Mouse (Mus musculus) myocyte (in vitro differentiated cells): ENCODE data around the gene Rhoa. TPM values are rescaled to one million over a fixed set of nuclear protein-coding genes. Genes with fewer than 3 reads are reported as not detected.

ENCODE experiments used
- H3K27me3 ChIP-seq: one replicate; pipeline ENCODE4 v1.6.1; 2011; ENCODE audit not compliant: control insufficient read depth, insufficient read depth, insufficient read length
- H3K36me3 ChIP-seq: one replicate; pipeline ENCODE4 v1.6.1; 2011; ENCODE audit not compliant: control insufficient read depth, insufficient read depth
- H3K4me2 ChIP-seq: one replicate; pipeline ENCODE4 v1.6.1; 2011; ENCODE audit warnings: low read depth, control low read depth
- H3K4me3 ChIP-seq: one replicate; pipeline ENCODE4 v1.5.1; 2011; ENCODE audit warnings: mild to moderate bottlenecking, control low read depth, moderate library complexity
- H3K79me2 ChIP-seq: one replicate; pipeline ENCODE4 v1.6.1; 2011; ENCODE audit not compliant: control insufficient read depth, insufficient read depth
- H3ac ChIP-seq: one replicate; pipeline ENCODE4 v1.6.1; 2011; ENCODE audit not compliant: control insufficient read depth, insufficient read length
- CEBPB ChIP-seq: IDR thresholded peaks from 2 replicates; pipeline ENCODE4 v1.6.1; 2011; ENCODE audit warnings: mild to moderate bottlenecking, moderate library complexity; ENCODE audit not compliant: poor library complexity, insufficient read depth, severe bottlenecking
- E2F4 ChIP-seq: IDR thresholded peaks from one replicate; pipeline ENCODE4 v1.6.1; 2011; ENCODE audit warnings: mild to moderate bottlenecking, control low read depth, moderate library complexity; ENCODE audit not compliant: insufficient read depth
- MAX ChIP-seq: IDR thresholded peaks from one replicate; pipeline ENCODE4 v1.6.1; 2011; ENCODE audit warnings: low read depth, mild to moderate bottlenecking, control low read depth
- MYOD1 ChIP-seq, 3 experiments: IDR thresholded peaks; one replicate each; pipeline ENCODE4 v1.6.1; 2011; ENCODE audit warnings: control low read depth in 2 of 3, low read depth in 2 of 3, mild to moderate bottlenecking in 2 of 3, moderate library complexity in 1 of 3; ENCODE audit not compliant: insufficient read length in 2 of 3, control insufficient read depth in 1 of 3
- MYOG ChIP-seq, 3 experiments: IDR thresholded peaks; one replicate each; pipeline ENCODE4 v1.6.1; 2011; ENCODE audit warnings: control low read depth in 2 of 3, low read depth in 2 of 3, mild to moderate bottlenecking in 2 of 3; ENCODE audit not compliant: insufficient read length in 2 of 3, control insufficient read depth in 1 of 3, insufficient read depth in 1 of 3
- POLR2A ChIP-seq: IDR thresholded peaks from one replicate; pipeline ENCODE4 v1.6.1; 2011; ENCODE audit warnings: low read depth, mild to moderate bottlenecking, control low read depth, moderate library complexity; ENCODE audit not compliant: insufficient read length
- POLR2AphosphoS2 ChIP-seq: IDR thresholded peaks from one replicate; pipeline ENCODE4 v1.6.1; 2011; ENCODE audit warnings: low read depth, control low read depth; ENCODE audit not compliant: insufficient read length
- REST ChIP-seq: IDR thresholded peaks from one replicate; pipeline ENCODE4 v1.6.1; 2011; ENCODE audit warnings: mild to moderate bottlenecking, control low read depth, moderate library complexity; ENCODE audit not compliant: insufficient read depth, insufficient read length
- SRF ChIP-seq: IDR thresholded peaks from one replicate; pipeline ENCODE4 v1.6.1; 2011; ENCODE audit warnings: low read depth; ENCODE audit not compliant: control insufficient read depth, insufficient read length
- TCF12 ChIP-seq: IDR thresholded peaks from one replicate; pipeline ENCODE4 v1.6.1; 2011; ENCODE audit warnings: mild to moderate bottlenecking, control low read depth; ENCODE audit not compliant: poor library complexity, insufficient read depth, severe bottlenecking
- TCF3 ChIP-seq: IDR thresholded peaks from one replicate; pipeline ENCODE4 v1.6.1; 2011; ENCODE audit warnings: low read depth, control low read depth; ENCODE audit not compliant: insufficient read length
- USF1 ChIP-seq: IDR thresholded peaks from one replicate; pipeline ENCODE4 v1.6.1; 2011; ENCODE audit warnings: low read depth, mild to moderate bottlenecking, control low read depth, moderate library complexity
- polyA plus RNA-seq: library from polyadenylated mRNA; unstranded; fragments of >200 nt; fragmentation: generic; extraction: Trizol; gene quantifications from one replicate; pipeline ENCODE4 v1.2.1, GENCODE M21; 2012; ENCODE audit warnings: missing spikeins

Gene Rhoa
- polyA plus RNA-seq, 1 experiment: 306 TPM

GRCm38 (mm10) chr9:108342301-108342831 lies 36.4 kb downstream of the Rhoa start:
- no peak overlapping the region for H3ac ChIP-seq
- no peaks in the 10 kb centered on the region for H3K27me3 ChIP-seq
- TF ChIP-seq MAX (no peak), POLR2AphosphoS2 (no peak), SRF (no peak), CEBPB (no peak)
- no peak overlapping the region for H3K4me3 ChIP-seq
- H3K79me2 ChIP-seq: peaks cover 12% of the 10 kb centered on the region
- peak overlapping the region; percentile 94 for H3K4me2 ChIP-seq
- H3K36me3 ChIP-seq: no peaks in the 10 kb centered on the region

GRCm38 (mm10) chr9:108343331-108343730 lies 37.4 kb downstream of the Rhoa start:
- Histone ChIP-seq H3K4me3 (no peak overlapping the region), H3ac (no peak overlapping the region), H3K4me2 (no peak overlapping the region), H3K27me3 (no peaks in the 10 kb centered on the region), H3K79me2 (peaks cover 16% of the 10 kb centered on the region), H3K36me3 (no peaks in the 10 kb centered on the region)
- no peak for TF ChIP-seq SRF
- no peak for TF ChIP-seq MYOG (IDR thresholded peaks at IDR 0.05; ENCODE audit: control insufficient read depth in 1 of 3, insufficient read depth in 1 of 3, insufficient read length in 2 of 3, low read depth in 2 of 3)
- no peak for TF ChIP-seq TCF3
- no peak for TF ChIP-seq MAX
- TF ChIP-seq MYOD1 (IDR thresholded peaks at IDR 0.05; ENCODE audit: control insufficient read depth in 1 of 3, insufficient read length in 2 of 3, low read depth in 2 of 3): no peak
- TF ChIP-seq E2F4: no peak
- TF ChIP-seq USF1: no peak
- TF ChIP-seq POLR2AphosphoS2: no peak
- no peak for TF ChIP-seq POLR2A
- no peak for TF ChIP-seq CEBPB
- TF ChIP-seq TCF12: no peak
- no peak for TF ChIP-seq REST

GRCm38 (mm10) chr9:108343835-108344234 lies 37.9 kb downstream of the Rhoa start:
- no peak for TF ChIP-seq TCF12
- TF ChIP-seq CEBPB: no peak
- TF ChIP-seq POLR2AphosphoS2: no peak
- no peak for TF ChIP-seq E2F4
- TF ChIP-seq REST: no peak
- TF ChIP-seq USF1: no peak
- TF ChIP-seq MYOG (IDR thresholded peaks at IDR 0.05; ENCODE audit: control insufficient read depth in 1 of 3, insufficient read depth in 1 of 3, insufficient read length in 2 of 3, low read depth in 2 of 3): no peak
- TF ChIP-seq MYOD1 (IDR thresholded peaks at IDR 0.05; ENCODE audit: control insufficient read depth in 1 of 3, insufficient read length in 2 of 3, low read depth in 2 of 3): no peak
- TF ChIP-seq MAX: no peak
- TF ChIP-seq POLR2A: no peak
- TF ChIP-seq SRF: no peak
- TF ChIP-seq TCF3: no peak
- no peak overlapping the region for H3K4me2 ChIP-seq

GRCm38 (mm10) chr9:108344471-108344870 lies 38.5 kb downstream of the Rhoa start:
- TF ChIP-seq POLR2AphosphoS2 (no peak), POLR2A (no peak), REST (no peak), SRF (no peak), MAX (no peak), MYOG (IDR thresholded peaks at IDR 0.05; ENCODE audit: control insufficient read depth in 1 of 3, insufficient read depth in 1 of 3, insufficient read length in 2 of 3, low read depth in 2 of 3) (no peak), CEBPB (no peak), TCF3 (no peak), E2F4 (no peak), TCF12 (no peak), USF1 (no peak), MYOD1 (IDR thresholded peaks at IDR 0.05; ENCODE audit: control insufficient read depth in 1 of 3, insufficient read length in 2 of 3, low read depth in 2 of 3) (no peak)
- H3K27me3 ChIP-seq: no peaks in the 10 kb centered on the region
- H3K36me3 ChIP-seq: no peaks in the 10 kb centered on the region
- peaks cover 26% of the 10 kb centered on the region for H3K79me2 ChIP-seq
- no peak overlapping the region for H3K4me3 ChIP-seq
- H3ac ChIP-seq: no peak overlapping the region
- no peak overlapping the region for H3K4me2 ChIP-seq

More at GRCm38 (mm10) chr9:108343835-108344234, 37.9 kb downstream of the Rhoa start:
- Histone ChIP-seq H3K79me2 (peaks cover 21% of the 10 kb centered on the region), H3K36me3 (no peaks in the 10 kb centered on the region), H3K4me3 (no peak overlapping the region), H3K27me3 (no peaks in the 10 kb centered on the region), H3ac (no peak overlapping the region)

- Histone ChIP-seq H3K4me2 (peak overlapping the region; percentile 90), H3K36me3 (peaks cover 22% of the 10 kb centered on the region), H3K79me2 (peaks cover 36% of the 10 kb centered on the region), H3ac (peak overlapping the region; percentile 98), H3K4me3 (peak overlapping the region; percentile 87), H3K27me3 (no peaks in the 10 kb centered on the region)
- TF ChIP-seq SRF: no peak
- TF ChIP-seq MAX: no peak
- no peak for TF ChIP-seq TCF12
- no peak for TF ChIP-seq MYOD1 (IDR thresholded peaks at IDR 0.05; ENCODE audit: control insufficient read depth in 1 of 3, insufficient read length in 2 of 3, low read depth in 2 of 3)
- TF ChIP-seq POLR2AphosphoS2: no peak
- TF ChIP-seq CEBPB: no peak
- TF ChIP-seq MYOG (IDR thresholded peaks at IDR 0.05; ENCODE audit: control insufficient read depth in 1 of 3, insufficient read depth in 1 of 3, insufficient read length in 2 of 3, low read depth in 2 of 3): no peak
- TF ChIP-seq REST: no peak
- no peak for TF ChIP-seq TCF3
- no peak for TF ChIP-seq POLR2A
- TF ChIP-seq E2F4: no peak
- no peak for TF ChIP-seq USF1
These were observed 41.1 kb downstream of the Rhoa start for GRCm38 (mm10) chr9:108347024-108347423.
